Mouse (Mus musculus): ENCODE measurements around the gene Rdh12. TPM values are rescaled to one million over a fixed set of nuclear protein-coding genes. Genes with fewer than 3 reads are reported as not detected.

The Rdh12 gene
- 2.6 TPM in 2 replicates for polyA plus RNA-seq (2014; fragmentation: Nextera tagmentation; extraction: Ambion mirVana)

GRCm38 (mm10) chr12:79208703-79209464 is at the start of gene Rdh12:
TSS of gene Rdh12 (plus strand) at chr12:79208914.
- no peaks in the 10 kb centered on the region for H3K9me3 ChIP-seq (ENCODE audit: control insufficient read depth, low read length)
- H3K36me3 ChIP-seq (ENCODE audit: control insufficient read depth, insufficient read depth, low read length): no peaks in the 10 kb centered on the region
- H3K27me3 ChIP-seq (ENCODE audit: control insufficient read depth, insufficient read depth, low read length): no peaks in the 10 kb centered on the region
- H3K27ac ChIP-seq (replicated peaks; ENCODE audit: low read depth, low read length): no peak within 1 kb of the TSS
- H3K9ac ChIP-seq (ENCODE audit: low read length): peak within 1 kb of the TSS; percentile 24; the same call in 1 of the 2 replicates
- H3K4me2 ChIP-seq (ENCODE audit: low read depth, severe bottlenecking): peak within 1 kb of the TSS; percentile 49
- no peaks in the 10 kb centered on the region for H3K4me1 ChIP-seq (ENCODE audit: control insufficient read depth, insufficient read depth, low read length)
- ATAC-seq (ENCODE audit: insufficient number of reproducible peaks, low FRiP score, low TSS enrichment, low read depth) (0 out of 2 replicates have a peak, but pooled peaks have one; percentile 57), DNase-seq (ENCODE audit: low spot score) (peak; percentile 56)
- peak within 1 kb of the TSS; percentile 30 for H3K4me3 ChIP-seq (ENCODE audit: low read depth, low read length)
- 3% methylated on average over 13 of the region's 13 CpGs for WGBS

GRCm38 (mm10) chr12:79162876-79163275 is 45.8 kb upstream of the Rdh12 start:
- ATAC-seq (ENCODE audit: insufficient number of reproducible peaks, low FRiP score, low TSS enrichment, low read depth) (no peak), DNase-seq (ENCODE audit: low spot score) (no peak)
- WGBS: 91% methylated on average over 3 of the region's 3 CpGs
- Histone ChIP-seq H3K27ac (replicated peaks; ENCODE audit: low read depth, low read length) (no peak overlapping the region), H3K4me3 (ENCODE audit: low read depth, low read length) (no peak overlapping the region), H3K36me3 (ENCODE audit: control insufficient read depth, insufficient read depth, low read length) (peaks cover 13% of the 10 kb centered on the region; the same call in 1 of the 2 replicates), H3K27me3 (ENCODE audit: control insufficient read depth, insufficient read depth, low read length) (no peaks in the 10 kb centered on the region), H3K4me2 (ENCODE audit: low read depth, severe bottlenecking) (no peak overlapping the region), H3K9ac (ENCODE audit: low read length) (no peak overlapping the region), H3K4me1 (ENCODE audit: control insufficient read depth, insufficient read depth, low read length) (no peaks in the 10 kb centered on the region), H3K9me3 (ENCODE audit: control insufficient read depth, low read length) (no peaks in the 10 kb centered on the region)

GRCm38 (mm10) chr12:79169173-79169572 is 39.5 kb upstream of the Rdh12 start:
- peaks cover 5% of the 10 kb centered on the region for H3K4me1 ChIP-seq (ENCODE audit: control insufficient read depth, insufficient read depth, low read length)
- H3K4me3 ChIP-seq (ENCODE audit: low read depth, low read length): no peak overlapping the region
- 0 out of 2 replicates have a peak, but pooled peaks cover 2% of the 10 kb centered on the region for H3K36me3 ChIP-seq (ENCODE audit: control insufficient read depth, insufficient read depth, low read length)
- no peaks in the 10 kb centered on the region for H3K27me3 ChIP-seq (ENCODE audit: control insufficient read depth, insufficient read depth, low read length)
- ATAC-seq (ENCODE audit: insufficient number of reproducible peaks, low FRiP score, low TSS enrichment, low read depth): no peak
- no peak overlapping the region for H3K27ac ChIP-seq (replicated peaks; ENCODE audit: low read depth, low read length)
- H3K4me2 ChIP-seq (ENCODE audit: low read depth, severe bottlenecking): no peak overlapping the region
- no peak overlapping the region for H3K9ac ChIP-seq (ENCODE audit: low read length)
- no peaks in the 10 kb centered on the region for H3K9me3 ChIP-seq (ENCODE audit: control insufficient read depth, low read length)
- DNase-seq (ENCODE audit: low spot score): no peak

- no peak overlapping the region for H3K9ac ChIP-seq (ENCODE audit: low read length)
Measured at GRCm38 (mm10) chr12:79170421-79170820, 38.3 kb upstream of the Rdh12 start.

GRCm38 (mm10) chr12:79171269-79171995 is 37.3 kb upstream of the Rdh12 start:
- H3K27ac ChIP-seq (replicated peaks; ENCODE audit: low read depth, low read length): no peak overlapping the region; the same call in 1 of the 2 replicates
- no peaks in the 10 kb centered on the region for H3K27me3 ChIP-seq (ENCODE audit: control insufficient read depth, insufficient read depth, low read length)
- H3K4me1 ChIP-seq (ENCODE audit: control insufficient read depth, insufficient read depth, low read length): peaks cover 5% of the 10 kb centered on the region
- H3K9me3 ChIP-seq (ENCODE audit: control insufficient read depth, low read length): no peaks in the 10 kb centered on the region
- H3K9ac ChIP-seq (ENCODE audit: low read length): peak overlapping the region; percentile 88
- H3K4me3 ChIP-seq (ENCODE audit: low read depth, low read length): peak overlapping the region; percentile 76
- H3K4me2 ChIP-seq (ENCODE audit: low read depth, severe bottlenecking): peak overlapping the region; percentile 45
- ATAC-seq (ENCODE audit: insufficient number of reproducible peaks, low FRiP score, low TSS enrichment, low read depth) (no peak), DNase-seq (ENCODE audit: low spot score) (no peak)
- WGBS: 36% methylated on average over 12 of the region's 12 CpGs
- peaks cover 5% of the 10 kb centered on the region; the same call in 1 of the 2 replicates for H3K36me3 ChIP-seq (ENCODE audit: control insufficient read depth, insufficient read depth, low read length)

More at GRCm38 (mm10) chr12:79170421-79170820, 38.3 kb upstream of the Rdh12 start:
- WGBS: 73% methylated on average over 3 of the region's 3 CpGs
- Histone ChIP-seq H3K4me2 (ENCODE audit: low read depth, severe bottlenecking) (no peak overlapping the region), H3K4me3 (ENCODE audit: low read depth, low read length) (no peak overlapping the region), H3K9me3 (ENCODE audit: control insufficient read depth, low read length) (no peaks in the 10 kb centered on the region), H3K27ac (replicated peaks; ENCODE audit: low read depth, low read length) (no peak overlapping the region), H3K36me3 (ENCODE audit: control insufficient read depth, insufficient read depth, low read length) (peaks cover 5% of the 10 kb centered on the region; the same call in 1 of the 2 replicates), H3K27me3 (ENCODE audit: control insufficient read depth, insufficient read depth, low read length) (no peaks in the 10 kb centered on the region), H3K4me1 (ENCODE audit: control insufficient read depth, insufficient read depth, low read length) (peaks cover 5% of the 10 kb centered on the region)
- DNase-seq (ENCODE audit: low spot score) (no peak), ATAC-seq (ENCODE audit: insufficient number of reproducible peaks, low FRiP score, low TSS enrichment, low read depth) (no peak)

- H3K4me1 ChIP-seq (ENCODE audit: control insufficient read depth, insufficient read depth, low read length): peaks cover 5% of the 10 kb centered on the region
- under 1% methylated on average over 69 of the region's 73 CpGs for WGBS
- peak within 1 kb of the TSS; percentile 85 for H3K27ac ChIP-seq (replicated peaks; ENCODE audit: low read depth, low read length)
- peak within 1 kb of the TSS; percentile 45 for H3K4me2 ChIP-seq (ENCODE audit: low read depth, severe bottlenecking)
- H3K4me3 ChIP-seq (ENCODE audit: low read depth, low read length): peak within 1 kb of the TSS; percentile 76
- peak within 1 kb of the TSS; percentile 88 for H3K9ac ChIP-seq (ENCODE audit: low read length)
- peak; percentile 96 for ATAC-seq (ENCODE audit: insufficient number of reproducible peaks, low FRiP score, low TSS enrichment, low read depth)
- no peaks in the 10 kb centered on the region for H3K9me3 ChIP-seq (ENCODE audit: control insufficient read depth, low read length)
- peak; percentile 89 for DNase-seq (ENCODE audit: low spot score)
- peaks cover 5% of the 10 kb centered on the region; the same call in 1 of the 2 replicates for H3K36me3 ChIP-seq (ENCODE audit: control insufficient read depth, insufficient read depth, low read length)
- no peaks in the 10 kb centered on the region for H3K27me3 ChIP-seq (ENCODE audit: control insufficient read depth, insufficient read depth, low read length)
Measured at GRCm38 (mm10) chr12:79172019-79172941, 36.4 kb upstream of the Rdh12 start, which contains the start of gene Vti1b. TSS of gene Vti1b (minus strand) at chr12:79172667.

- Histone ChIP-seq H3K27me3 (ENCODE audit: control insufficient read depth, insufficient read depth, low read length) (no peaks in the 10 kb centered on the region), H3K36me3 (ENCODE audit: control insufficient read depth, insufficient read depth, low read length) (peaks cover 5% of the 10 kb centered on the region; the same call in 1 of the 2 replicates), H3K9ac (ENCODE audit: low read length) (no peak overlapping the region), H3K4me1 (ENCODE audit: control insufficient read depth, insufficient read depth, low read length) (peaks cover 5% of the 10 kb centered on the region), H3K4me3 (ENCODE audit: low read depth, low read length) (no peak overlapping the region), H3K9me3 (ENCODE audit: control insufficient read depth, low read length) (no peaks in the 10 kb centered on the region), H3K4me2 (ENCODE audit: low read depth, severe bottlenecking) (no peak overlapping the region), H3K27ac (replicated peaks; ENCODE audit: low read depth, low read length) (no peak overlapping the region)
- 88% methylated on average over 5 of the region's 5 CpGs for WGBS
- ATAC-seq (ENCODE audit: insufficient number of reproducible peaks, low FRiP score, low TSS enrichment, low read depth): no peak
- DNase-seq (ENCODE audit: low spot score): no peak
Measured at GRCm38 (mm10) chr12:79173721-79174120, 35.0 kb upstream of the Rdh12 start.
